Mouse (Mus musculus) spleen, adult 18-20 months (tissue): Measurements from ENCODE around the gene Fam135a.
"Not testable (repeated sequence)": the region's sequence is repeated elsewhere in the genome, so short reads cannot be mapped to it uniquely, and the experiment has no call there.

Experiments
- DNase-seq, 2 experiments: peaks; one replicate each; pipeline ENCODE4 v3.0.0; 2022; ENCODE audit warnings: mixed read lengths in 2 of 2

Fam135a gene

GRCm38 (mm10) chr1:24066706-24067105, 33.4 kb downstream of the Fam135a start:
- DNase-seq: no peak

DNA sequence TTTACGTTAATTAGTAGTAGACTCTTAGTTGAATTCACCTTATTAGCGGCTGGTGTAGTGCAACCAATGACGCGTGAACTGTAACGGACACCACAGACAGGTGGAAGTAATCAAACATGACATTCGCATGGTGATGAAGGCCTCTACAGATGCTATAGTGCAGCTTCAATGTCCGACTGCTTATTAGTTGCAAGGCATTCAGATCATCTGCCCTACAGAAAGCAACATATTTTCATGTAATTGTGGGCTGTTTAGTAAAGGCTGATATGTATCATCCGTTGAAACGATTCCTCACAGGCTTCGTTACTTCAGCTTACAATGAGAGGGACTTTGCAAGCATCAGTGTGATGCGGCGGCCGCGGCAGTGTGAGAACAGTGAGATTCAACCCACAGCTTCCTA, 44.4 kb downstream of the Fam135a start:
- DNase-seq: no peak

DNA sequence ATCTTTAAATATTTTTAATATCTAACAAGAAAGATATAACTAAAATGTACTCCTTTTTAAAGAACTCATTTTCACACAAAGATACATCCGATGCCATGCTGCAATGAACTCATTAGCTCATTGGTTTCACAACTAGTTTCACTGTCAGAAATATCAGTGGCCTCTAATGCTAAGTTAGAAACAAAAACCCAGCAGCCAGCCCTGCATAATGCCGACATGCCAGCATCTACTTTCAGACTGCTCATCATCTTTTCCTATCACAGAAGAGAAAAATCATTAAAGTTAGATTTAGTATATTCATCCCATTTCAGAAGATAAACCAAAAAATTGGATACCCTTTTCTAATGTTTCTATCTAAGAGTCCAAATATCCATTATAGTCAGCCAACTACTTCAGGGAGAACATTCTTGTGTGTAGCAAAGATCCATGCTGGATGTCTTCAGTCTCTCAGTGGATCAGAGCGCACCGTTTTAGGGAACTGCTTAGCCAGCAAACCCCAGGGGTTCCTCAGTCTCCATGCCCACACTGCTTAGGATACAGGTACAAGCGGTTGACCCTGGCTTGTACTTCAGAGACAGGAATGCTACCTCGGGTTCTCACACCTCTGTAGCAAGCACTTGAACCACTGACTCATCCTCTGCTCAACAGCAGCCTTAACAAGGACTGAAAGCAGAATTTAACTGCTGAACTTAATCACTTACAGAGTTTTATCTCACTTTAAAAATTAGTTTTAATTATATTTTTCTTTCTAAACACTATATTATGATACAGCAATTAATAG, 53.2 kb downstream of the Fam135a start:
- DNase-seq: no peak

- no peak for DNase-seq
Observed at GRCm38 (mm10) chr1:24045627-24046026, 54.5 kb downstream of the Fam135a start.

- DNase-seq: no peak
Observed at GRCm38 (mm10) chr1:24043007-24043406, 57.1 kb downstream of the Fam135a start.

DNA sequence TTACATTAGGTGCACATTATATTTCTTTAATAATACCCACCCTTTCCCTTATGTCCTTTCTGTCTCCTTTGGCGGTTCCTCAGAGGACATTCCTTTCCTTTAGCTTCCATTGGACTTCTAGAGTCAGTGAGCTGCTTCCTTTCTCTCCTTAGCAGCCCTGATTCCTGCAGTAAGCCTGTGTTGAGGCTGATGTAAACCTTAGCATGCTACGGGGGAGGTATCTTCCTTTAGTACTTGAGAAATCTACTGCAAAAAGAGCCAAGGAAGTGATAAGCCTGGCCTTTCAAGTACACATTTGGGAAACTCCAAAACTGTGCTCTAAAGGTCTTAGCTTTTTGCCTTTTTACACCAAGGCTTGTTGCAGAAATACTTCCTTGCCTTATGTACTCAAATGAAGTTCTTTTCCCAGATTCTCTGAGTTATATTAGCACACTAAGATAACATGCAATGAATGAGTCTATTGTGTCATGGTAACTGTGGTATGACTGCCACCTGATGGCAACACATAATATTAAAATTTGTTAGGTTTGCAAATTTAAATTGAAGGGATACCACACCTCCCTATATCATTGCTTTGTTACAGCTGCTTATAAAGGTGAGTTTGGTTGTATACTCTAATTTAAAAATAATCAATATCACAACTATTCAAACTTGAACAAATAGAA, 66.2 kb downstream of the Fam135a start:
- DNase-seq: no peak

DNA sequence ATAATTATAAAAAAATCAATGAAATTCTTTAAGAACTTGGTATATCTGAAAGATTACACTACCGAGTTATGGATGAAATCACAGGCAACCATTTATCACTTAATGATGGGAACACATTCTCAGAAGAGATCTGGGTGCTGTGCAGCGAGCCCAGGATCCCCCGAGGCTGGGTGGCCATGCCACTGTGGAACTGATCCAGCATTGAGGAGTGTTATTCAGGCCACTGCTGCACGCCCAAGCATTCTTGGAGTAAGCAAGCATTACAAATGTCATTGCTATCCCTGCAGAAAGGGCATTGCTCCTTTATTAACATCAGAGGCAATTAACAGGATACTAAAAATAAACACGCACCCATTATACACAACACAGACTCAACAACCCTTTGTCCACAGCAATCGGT, 89.3 kb downstream of the Fam135a start:
- DNase-seq: no peak

DNA sequence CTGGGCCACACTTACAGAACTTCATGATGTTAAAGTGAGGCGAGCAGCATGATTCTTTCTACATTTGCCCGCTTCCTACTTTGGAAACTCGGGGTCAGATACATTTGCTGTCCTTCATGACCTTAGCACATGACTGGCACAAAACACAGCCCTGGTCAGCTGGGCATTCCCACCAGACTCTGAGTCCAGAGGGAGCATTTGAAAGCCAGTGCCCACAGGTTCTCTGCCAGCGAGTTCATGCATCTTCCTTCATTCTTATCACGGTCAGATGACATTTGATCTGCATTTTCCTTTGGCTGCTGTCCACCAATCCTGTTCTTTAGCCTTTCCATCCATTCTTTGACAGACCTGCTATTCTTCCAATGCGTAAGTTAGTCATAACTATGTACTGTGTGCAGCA, 90.1 kb downstream of the Fam135a start:
- DNase-seq: no peak

- no peak for DNase-seq
Observed at GRCm38 (mm10) chr1:24007621-24008020, 92.5 kb downstream of the Fam135a start.

DNA sequence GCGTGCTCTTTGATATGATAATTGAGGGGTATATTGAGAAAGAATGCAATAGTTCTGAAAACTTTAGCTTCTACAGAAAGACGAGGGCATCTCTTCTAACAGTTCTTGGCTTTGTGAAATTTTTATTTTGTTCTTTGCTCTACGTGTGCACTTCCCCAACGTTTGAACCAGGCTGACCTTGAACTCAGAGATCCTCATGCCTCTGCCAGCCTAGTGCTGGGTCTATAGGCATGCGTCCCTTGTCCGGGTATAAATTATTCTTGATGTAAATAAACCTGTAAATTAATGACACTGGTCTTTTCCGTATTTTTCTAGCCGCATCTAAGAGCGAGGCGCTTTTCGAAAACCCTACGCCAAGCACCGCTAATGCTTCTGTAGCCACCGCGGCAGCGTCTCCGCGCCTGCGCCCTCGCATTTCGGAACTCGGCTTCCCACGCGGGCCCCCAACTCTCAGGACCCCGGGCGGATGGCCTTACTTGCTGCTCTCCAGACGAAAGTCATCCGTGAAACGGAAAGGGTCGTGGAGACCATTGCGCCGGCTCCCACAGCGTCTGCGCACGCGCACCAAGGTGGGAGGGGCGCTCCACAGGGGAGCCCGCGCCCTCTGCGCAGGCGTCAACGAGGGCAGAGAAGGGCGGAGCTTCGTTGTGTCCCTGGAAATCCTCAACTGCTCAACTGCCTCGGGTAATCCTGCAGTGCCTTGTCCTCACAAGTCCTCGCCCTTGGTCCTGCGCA, 94.9 kb downstream of the Fam135a start, which contains the start of gene Sdhaf4:
Sdhaf4 (minus strand) TSS at position 587 of the 735 bp plus-strand sequence.
- DNase-seq: peak; percentile 82 to 92

DNA sequence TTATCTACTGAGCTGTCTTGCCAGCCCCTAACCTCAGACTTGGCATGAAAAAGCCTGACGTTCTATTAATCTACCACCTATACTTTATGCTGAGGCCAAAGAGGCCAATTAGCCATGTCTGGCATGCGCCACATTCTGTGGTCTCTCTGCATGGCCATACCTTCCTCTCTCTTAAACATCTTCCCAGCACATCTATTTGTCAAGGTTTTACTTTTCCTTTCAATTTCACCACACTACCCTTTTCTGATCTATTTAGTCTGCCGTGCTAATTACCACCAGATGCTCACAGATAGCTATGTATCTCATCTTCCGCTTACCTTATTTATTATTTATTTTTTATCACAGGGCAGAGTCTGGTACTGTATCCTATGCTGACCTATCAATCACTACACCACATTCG, 100.8 kb downstream of the Fam135a start:
- no peak for DNase-seq

DNA sequence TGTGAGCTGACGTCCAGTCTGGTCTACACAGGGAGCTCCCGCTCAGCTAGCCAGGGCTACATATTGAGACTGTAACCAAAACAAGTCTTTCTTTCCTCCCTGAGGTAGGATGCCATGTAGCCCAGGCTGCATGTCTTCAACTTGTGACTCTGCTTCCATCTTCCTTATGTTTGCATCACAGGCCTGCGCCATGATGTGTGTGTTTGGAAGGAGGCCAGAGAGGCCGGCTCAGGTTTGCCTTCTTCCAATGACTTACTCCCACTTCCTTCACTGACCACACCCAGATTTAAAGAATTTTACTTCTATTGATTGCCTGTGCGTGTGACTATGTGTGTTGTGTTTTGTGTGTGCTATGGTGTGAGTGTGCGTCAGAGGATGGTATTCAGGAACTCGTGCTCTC, 101.3 kb downstream of the Fam135a start:
- DNase-seq: no peak

DNA sequence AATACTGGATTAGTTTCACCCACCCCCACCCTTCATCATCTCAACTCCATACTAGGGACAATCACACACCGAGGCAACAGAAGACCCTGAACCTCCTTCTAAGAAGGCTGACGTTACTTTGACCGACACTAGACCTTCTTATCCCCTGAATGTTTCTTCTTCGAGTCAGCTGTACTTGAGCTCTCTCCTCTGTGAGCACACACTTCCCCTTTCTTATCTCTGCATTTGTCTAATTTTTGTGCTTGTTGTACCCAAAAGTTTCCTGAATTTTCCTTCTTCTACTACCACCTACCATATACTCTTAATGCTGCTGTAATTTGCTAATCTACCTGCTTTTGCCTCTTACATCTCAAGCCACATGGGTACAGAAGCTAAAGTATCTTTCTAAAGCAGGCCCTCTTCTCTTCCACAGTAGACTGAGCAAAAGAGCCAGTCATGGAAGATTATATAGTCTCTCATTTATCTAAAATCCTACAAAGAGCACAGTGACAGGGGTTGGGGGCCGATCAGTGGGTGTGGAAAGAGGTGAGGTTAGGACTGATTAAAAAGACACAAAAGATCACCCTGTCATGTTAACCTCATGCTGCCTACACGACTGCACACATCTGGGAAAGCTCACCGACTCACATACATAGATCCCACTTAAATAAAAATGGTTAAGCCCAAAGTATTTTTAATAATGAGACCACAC, 101.9 kb downstream of the Fam135a start:
- no peak for DNase-seq

DNA sequence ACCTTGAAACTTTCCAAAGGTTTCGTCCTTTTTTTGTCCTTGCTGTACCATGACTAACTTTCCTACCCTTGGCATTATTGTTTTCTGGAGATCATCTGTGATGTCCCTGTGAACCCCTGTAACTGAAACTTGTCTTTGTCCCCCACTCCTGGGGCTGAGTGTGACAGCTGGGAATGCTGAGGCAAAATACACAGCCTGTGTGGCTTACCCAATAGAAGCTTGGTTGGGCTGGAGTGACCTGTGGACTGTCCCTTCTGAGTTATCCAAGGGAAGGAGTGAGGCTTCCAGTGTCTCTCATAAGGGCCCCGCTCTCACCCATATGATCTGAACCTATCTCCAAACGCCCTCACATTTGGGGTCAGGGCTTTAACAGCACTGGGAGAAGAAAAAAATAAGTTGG, 102.6 kb downstream of the Fam135a start:
- DNase-seq: no peak

GRCm38 (mm10) chr1:23995420-23995819, 104.7 kb downstream of the Fam135a start:
- DNase-seq: no peak

- DNase-seq: no peak
Observed at GRCm38 (mm10) chr1:23983118-23983517, 117.0 kb downstream of the Fam135a start.

GRCm38 (mm10) chr1:23978281-23978680, 121.9 kb downstream of the Fam135a start:
- no peak for DNase-seq

GRCm38 (mm10) chr1:23971159-23971558, 129.0 kb downstream of the Fam135a start:
- DNase-seq: not testable (repeated sequence)

- DNase-seq: no peak
Observed at GRCm38 (mm10) chr1:23968027-23968725, 132.0 kb downstream of the Fam135a start.

DNA sequence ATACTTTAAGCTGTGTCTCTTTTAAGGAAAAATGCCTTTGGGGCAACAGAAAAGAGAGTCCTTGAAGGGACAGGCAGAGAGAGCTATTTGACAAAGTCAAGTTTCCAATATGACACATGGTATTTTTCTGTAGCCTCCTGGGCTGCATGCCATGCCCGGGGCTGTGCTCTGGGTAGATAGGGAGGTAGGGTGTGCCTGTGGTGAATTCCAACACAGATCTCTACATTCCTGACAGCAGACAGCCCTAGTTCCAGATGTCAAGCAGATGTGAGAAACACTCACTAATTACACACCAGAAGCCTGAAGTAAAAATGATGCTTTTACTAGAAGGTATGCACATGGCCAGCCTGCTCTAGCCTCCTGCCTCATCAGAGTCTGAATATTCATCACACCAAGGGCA, 133.9 kb downstream of the Fam135a start:
- DNase-seq: no peak
